Mouse (Mus musculus): ENCODE measurements around the gene Kdm5b.

The Kdm5b gene

GRCm38 (mm10) chr1:134551869-134552268, 8.1 kb upstream of the Kdm5b start:
- DNase-seq (ENCODE audit: low spot score): no peak

GRCm38 (mm10) chr1:134552396-134552795, 7.6 kb upstream of the Kdm5b start:
- DNase-seq (ENCODE audit: low spot score): no peak

DNA sequence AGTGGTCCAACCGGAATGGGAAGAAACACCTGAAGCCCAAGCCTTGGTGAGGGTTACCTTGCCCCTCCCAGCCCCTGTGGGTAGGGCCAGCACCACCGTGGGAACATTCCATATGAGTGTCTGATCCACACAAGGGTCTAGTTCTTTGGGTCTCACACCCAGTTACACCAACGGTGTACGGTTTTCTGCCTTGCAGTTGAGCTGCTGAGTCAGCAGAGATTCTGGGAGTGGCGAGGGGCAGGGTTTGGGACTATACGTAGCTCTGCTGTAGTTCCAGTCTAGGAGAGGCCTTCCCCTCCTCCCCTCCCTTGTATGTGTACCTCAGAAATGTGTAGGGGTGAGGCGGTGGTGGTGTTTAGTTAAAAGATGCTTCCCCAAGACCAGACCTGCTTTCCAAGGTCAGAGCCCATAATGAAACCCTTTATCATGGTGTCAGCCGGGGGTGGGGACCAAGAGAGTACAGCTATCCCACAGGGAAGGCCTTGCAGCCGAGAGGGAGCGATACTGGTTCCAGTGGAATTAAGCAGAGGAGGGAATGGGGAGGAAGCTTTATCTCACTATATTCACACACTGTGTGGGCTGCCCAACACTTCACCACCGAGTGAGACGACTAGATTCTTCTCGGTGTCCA, 4.6 kb upstream of the Kdm5b start:
- no peak for DNase-seq (ENCODE audit: low spot score)

GRCm38 (mm10) chr1:134555871-134556670, 3.9 kb upstream of the Kdm5b start:
- no peak for DNase-seq (ENCODE audit: low spot score)

DNA sequence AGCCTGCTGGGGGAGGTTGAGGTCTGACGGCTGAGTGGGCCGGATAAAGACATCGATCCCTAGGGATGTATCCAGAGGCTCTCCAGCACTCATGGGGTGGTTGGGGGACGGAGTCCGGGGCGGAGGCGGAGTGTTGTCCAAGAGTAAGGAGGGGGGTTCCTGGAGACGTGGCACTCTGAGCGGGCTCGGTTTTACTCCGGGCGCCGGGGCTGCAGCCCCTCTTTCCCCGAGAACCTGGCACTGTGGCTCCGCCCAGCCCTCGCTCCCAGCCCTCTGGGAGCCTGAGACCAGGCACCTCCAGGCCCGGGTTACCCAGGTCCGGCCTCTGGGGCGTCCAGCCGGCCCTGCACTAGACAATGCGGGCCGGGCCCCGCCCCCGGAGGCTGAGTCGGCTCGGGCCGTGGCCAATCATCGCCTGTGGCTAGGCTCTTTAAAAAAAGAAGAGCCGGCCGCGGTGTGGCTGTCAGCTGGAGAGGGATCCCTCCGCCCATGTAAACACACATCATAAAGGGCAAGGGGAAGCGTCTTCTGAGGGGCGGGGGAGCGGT, 3.2 kb upstream of the Kdm5b start:
- DNase-seq (ENCODE audit: low spot score): peak; percentile 89

DNA sequence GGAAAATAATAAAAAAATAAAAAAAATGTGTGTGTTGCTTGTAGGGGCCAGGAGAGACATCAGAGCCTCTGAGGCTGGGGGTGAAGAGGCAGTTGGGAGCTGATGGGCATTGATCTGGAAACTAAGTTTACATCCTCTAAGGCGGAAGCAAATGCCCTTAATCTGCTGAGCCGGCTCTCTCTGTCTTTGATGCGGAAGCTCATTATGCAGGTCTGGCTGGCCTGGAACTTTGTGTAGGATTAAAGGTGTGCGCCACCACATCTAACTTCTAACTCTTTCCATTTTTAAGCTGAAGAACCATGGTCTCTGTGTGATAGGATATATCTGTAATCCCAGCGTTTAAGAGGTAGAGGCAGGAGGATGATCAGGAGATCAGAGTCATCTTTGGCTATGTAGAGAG, 1.5 kb upstream of the Kdm5b start:
- no peak for DNase-seq (ENCODE audit: low spot score)

DNA sequence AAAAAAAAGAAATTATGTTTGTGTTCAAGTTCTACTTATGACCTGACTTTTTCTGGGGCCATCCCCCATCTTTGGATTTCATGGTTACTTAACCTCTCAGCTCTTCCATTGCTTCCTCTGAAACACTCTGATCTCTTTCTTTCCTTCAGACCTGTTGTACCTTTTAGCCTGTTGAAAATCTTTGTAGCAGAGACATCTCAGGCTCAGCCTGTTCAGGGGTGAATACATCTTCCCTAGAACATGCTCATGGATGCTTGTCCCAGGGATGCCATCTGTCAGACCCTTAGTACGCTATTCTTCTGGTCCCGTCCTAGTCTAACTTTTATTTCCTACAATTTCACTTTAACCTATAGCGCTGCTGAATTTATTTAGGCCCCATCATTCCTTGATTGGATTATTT, 745 bp upstream of the Kdm5b start:
- no peak for DNase-seq (ENCODE audit: low spot score)

GRCm38 (mm10) chr1:134560396-134560795, 425 bp downstream of the Kdm5b start:
- DNase-seq (ENCODE audit: low spot score): no peak

GRCm38 (mm10) chr1:134560801-134561769, 1.1 kb downstream of the Kdm5b start:
- no peak for DNase-seq (ENCODE audit: low spot score)

DNA sequence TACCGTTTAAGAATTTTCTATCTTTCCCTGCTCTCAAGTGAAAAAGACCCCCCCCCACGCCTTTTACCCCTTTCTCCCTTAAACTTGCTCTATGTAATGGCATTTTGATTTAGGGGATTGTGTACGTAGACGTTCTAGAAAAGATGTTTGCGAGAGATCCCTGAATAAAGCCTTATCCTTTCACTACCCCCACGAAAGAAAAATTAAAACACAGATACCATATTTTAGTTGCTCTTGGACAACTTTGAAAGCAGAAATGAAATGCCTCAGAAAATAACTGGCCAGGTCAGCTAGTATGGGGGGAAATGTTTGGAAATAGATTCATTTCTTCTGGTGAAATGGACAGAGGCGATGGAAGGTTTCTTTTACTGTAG, 1.8 kb downstream of the Kdm5b start:
- no peak for DNase-seq (ENCODE audit: low spot score)

GRCm38 (mm10) chr1:134562457-134562856, 2.5 kb downstream of the Kdm5b start:
- DNase-seq (ENCODE audit: low spot score): no peak

DNA sequence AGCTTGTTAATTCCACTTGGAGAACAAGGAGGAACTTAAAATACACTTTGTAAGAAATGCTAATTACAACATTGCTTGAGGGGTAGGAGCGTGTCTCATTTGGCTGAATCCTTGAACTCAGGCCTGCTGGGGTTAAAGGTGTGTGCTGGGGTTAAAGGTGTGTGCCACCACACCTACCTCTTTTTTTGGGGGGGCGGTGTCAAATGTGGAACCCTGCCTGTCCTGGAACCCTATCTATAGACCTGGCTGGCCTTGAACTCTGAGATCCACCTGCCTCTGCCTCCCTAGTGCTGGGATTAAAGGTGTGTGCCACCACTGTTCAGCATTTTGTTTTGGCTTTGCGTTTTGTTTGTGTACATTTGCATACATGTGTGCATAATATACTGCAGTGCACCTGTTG, 3.8 kb downstream of the Kdm5b start:
- no peak for DNase-seq (ENCODE audit: low spot score)

- no peak for DNase-seq (ENCODE audit: low spot score)
These were observed 7.5 kb downstream of the Kdm5b start for GRCm38 (mm10) chr1:134567511-134567910.

- DNase-seq (ENCODE audit: low spot score): no peak
These were observed 10.2 kb downstream of the Kdm5b start for GRCm38 (mm10) chr1:134570171-134570570.

DNA sequence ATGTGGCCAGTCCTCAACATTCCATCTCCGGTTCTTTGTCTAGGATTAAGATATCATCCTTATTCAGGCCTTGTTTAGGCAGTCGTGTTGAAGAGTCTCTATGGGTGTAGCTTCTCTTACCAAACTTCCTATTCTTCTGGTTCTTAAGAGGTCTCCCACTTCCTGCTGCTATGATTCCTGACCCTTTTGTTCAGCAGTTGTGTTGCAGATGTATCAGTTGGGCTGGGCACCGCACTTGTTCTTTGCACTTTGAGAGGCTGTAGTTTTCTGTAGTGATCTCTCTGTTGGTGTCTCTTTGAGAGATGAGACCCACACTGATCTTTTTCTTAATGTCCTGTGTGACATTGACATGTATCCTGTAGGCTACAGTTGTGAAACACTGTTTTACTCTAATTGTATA, 10.7 kb downstream of the Kdm5b start:
- no peak for DNase-seq (ENCODE audit: low spot score)

GRCm38 (mm10) chr1:134573300-134573931, 13.4 kb downstream of the Kdm5b start:
- DNase-seq (ENCODE audit: low spot score): no peak

DNA sequence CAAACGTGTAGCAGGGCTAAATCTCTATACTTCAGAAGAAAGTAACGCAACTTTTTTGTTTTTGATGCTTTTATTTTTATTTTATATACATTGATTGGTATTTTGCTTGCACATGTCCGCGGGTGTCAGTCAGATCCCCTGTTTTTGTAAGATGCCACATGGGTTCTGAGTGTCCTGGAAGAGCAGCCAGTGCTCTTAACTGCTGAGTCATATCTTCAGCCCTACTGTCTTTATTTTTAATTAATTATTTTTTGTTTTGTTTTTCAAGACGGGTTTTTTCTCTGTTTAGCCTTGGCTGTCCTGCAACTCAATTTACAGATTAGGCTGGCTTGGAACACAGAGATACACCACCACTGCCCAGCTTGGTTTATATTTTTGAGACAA, 14.0 kb downstream of the Kdm5b start:
- no peak for DNase-seq (ENCODE audit: low spot score)

DNA sequence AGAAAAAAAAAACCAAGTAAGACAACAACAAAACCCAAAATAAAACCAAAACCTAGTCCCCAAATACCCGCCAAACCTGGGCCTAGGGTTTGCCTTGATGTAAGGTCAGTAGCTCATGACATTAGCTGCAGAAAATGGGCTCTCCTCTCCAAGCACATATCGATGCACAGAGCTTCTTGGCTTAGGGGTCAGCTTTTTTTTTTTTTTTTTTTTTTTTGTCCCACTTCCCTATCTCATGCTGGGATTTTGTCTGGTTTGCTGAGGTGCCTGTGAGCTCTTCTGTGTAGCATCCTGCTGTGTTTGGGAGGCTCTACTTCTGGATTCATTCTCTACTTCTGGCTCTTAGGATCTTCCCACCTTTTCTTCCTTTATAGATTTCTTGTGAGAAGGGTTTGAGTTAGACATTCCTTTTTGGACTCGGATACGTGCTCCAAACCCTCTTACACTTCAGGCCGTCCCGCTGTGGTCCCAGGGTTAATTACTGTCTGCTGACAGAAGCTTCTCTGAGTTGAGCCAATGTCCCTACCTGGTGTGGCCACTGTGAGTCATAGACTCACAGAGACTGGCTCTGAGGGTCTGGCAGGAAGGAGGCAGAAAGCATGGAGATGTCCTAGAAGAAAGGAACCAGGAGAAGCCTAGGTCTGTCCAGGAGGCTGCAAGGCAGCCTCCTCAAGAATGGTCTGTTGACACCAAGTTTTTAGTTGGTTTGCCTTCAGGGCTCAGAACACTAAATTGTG, 17.6 kb downstream of the Kdm5b start:
- no peak for DNase-seq (ENCODE audit: low spot score)

GRCm38 (mm10) chr1:134580796-134581195, 20.8 kb downstream of the Kdm5b start:
- DNase-seq (ENCODE audit: low spot score): no peak

DNA sequence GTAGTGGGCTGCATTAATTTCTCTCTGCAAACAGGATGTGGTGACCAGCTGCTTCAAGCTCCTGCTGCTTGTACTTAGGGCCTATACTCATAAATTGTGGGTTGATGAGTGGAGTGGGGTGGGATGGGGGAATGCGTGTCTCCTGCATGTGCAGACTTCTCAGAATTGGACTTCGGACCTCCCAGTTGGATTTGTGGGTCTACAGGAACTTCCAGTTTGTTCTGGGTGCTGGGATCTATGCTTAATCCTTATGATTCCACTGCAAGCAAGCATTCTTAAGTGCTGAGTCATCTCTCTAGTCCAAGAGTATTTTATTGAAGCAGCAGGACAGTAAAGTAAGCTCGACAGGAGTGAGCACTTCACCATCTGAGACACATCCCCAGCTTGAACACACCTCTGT, 23.6 kb downstream of the Kdm5b start:
- DNase-seq (ENCODE audit: low spot score): no peak

- no peak for DNase-seq (ENCODE audit: low spot score)
These were observed 29.7 kb downstream of the Kdm5b start for GRCm38 (mm10) chr1:134589676-134590075.

Measured in layer of hippocampus, adult 9-10 months (tissue).